Mouse (Mus musculus) cerebellum, postnatal 14 days (tissue): ENCODE measurements at regions not wholly inside any gene's neighbourhood (a gene's known extent, or its start where the extent isn't known, plus 50 kb on each side); places are given as distances from the start of the nearest gene placed in this dataset.

Experiments
- DNase-seq, 2 experiments: peaks; one replicate each; pipeline ENCODE4 v3.0.0; 2021; ENCODE audit warnings: mixed read lengths in 2 of 2

GRCm38 (mm10) chr12:79941828-79942227, 171.0 kb downstream of the Zfp36l1 start:
- DNase-seq: no peak

GRCm38 (mm10) chr12:79939436-79939835, 173.4 kb downstream of the Zfp36l1 start:
- DNase-seq: no peak

DNA sequence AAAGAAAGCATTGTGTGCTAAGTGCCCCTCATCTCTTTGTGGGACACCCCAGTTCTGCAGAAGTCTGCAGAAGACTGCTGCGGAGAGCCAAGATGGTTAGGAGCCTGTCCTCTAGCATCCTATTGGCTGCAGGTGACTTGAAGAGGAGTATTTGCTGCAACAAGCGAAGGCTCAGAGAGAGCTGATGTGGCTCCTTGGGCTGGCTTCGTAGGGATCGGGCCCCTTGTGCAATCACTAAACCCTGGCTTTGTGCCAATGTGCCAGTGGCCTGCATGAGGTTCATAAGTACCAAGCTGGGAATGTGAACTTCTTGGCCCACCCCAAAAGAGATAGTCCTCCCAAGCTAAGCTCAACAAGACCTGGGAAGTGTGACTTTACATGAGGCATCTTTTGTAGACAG, 174.9 kb downstream of the Zfp36l1 start:
- no peak for DNase-seq

DNA sequence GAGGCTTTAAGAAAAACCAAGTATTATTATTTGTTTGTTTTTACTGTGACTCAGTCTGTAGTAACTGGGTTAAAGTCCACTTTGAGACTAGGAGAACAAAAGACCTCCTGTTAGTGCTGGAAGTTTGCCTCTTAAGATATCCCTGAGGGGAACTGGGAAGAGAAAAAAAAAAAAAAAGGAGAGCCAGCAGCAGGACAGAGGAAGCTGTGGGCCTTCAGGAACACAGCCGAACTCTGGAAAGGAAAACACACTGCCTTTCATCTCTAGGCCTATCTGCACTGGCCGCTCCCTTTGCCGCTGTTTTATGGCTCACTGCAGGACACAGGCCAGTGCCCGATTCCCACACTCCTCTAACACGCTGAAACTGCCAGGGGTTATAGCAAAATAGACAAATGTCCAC, 176.1 kb downstream of the Zfp36l1 start:
- no peak for DNase-seq

DNA sequence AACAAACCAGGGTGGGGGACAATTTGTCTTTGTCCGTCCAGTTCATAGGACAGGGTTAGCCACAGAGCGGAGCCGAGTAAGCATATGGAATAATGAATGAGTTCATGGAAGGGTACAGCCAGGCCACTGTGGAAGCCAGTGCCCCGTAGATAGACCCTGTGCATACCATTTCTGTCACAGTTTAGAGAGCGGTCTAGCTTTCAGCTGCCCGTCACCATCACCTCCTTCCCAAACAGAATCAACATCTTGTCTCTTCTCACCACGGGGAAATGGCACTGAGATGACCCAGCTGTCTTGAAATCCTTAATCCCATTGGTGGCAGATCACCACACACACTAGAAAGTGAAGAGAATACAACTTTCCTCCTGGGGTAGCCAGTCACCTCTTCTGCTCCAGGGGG, 178.7 kb downstream of the Zfp36l1 start:
- no peak for DNase-seq

- DNase-seq: no peak
Measured at GRCm38 (mm10) chr12:79932905-79933304, 179.9 kb downstream of the Zfp36l1 start.

GRCm38 (mm10) chr12:79931455-79931854, 181.4 kb downstream of the Zfp36l1 start:
- no peak for DNase-seq

DNA sequence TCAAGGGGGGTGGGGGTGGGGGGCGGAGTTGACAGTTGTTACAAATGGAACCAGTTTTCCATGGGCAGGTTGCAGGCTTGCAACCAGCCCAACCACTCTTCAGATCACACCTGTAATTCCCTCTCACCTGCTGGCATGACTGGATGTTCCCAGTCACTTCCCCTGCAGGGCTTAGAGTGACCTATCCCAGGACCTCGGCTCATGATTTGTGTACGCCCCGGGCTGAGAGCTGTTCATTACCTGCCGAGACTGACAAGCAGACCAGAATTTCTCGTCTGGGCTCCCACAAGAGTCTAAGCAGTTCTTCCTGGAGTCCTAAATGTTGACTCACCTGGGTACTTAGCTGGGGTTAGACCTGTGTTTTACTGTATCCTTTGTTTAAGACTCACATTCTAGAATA, 183.0 kb downstream of the Zfp36l1 start:
- DNase-seq: no peak

GRCm38 (mm10) chr12:79928739-79929380, 184.0 kb downstream of the Zfp36l1 start:
- DNase-seq: no peak

- DNase-seq: no peak
Measured at GRCm38 (mm10) chr12:79928298-79928697, 184.5 kb downstream of the Zfp36l1 start.

- peak in 1 of 2 experiments; percentile 39 for DNase-seq
Measured at GRCm38 (mm10) chr12:79925704-79926588, 186.9 kb downstream of the Zfp36l1 start.

DNA sequence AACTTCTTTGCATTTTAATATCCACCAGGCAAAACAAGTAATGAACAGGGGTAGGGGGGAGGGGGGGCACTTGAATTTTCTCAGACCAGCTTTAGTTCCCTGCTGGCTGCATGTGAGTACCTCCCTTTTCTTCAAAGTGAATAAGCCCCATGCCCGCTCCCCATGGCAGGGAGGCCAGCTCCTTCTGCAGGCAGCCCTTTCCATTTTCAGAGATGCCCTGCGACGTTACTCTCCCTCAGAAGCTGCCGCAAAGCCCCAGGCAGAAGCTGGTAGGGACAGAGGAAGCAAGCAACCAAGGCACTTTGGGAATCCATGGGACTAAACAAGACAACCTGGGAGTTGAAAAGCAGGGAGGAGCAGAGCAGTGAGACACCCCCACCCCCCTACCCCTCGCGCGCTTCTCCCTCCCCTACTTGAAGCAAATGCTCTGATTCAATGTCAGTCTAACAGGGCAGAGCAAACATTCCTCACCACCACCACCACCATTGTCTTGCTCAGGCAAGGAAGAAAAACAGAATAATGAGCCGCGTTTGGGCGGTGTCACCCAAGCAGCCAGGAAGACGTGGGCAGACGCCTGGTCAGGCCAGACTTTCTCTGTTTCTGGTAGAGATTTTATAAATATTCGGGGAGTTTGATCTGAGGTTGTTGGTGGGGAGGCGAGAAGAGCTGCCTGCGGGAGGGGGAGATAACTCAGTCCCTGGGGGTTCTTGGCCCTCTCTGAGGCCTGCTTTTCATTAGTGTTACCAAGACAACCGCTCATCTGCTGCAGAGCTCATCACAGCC, 187.7 kb downstream of the Zfp36l1 start:
- DNase-seq: no peak

GRCm38 (mm10) chr12:79923811-79924210, 189.0 kb downstream of the Zfp36l1 start:
- DNase-seq: no peak

DNA sequence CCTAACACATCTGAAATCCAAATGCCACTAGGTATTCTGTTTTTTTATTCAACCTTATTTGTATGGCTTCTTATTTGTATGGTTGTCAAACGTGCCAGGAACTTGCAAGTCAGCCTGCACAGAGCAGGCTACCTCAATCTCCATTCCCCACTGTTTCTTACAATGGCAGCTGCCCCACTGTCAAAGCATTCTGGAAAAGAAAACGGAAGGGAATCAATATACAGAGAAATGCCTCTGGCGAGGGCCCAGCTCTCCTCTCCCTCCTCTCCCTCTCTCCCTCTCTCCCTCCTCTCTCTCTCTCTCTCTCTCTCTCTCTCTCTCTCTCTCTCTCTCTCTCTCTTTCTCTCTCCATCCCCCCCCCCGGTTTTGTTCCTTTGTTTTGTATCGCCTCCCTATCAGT, 191.0 kb downstream of the Zfp36l1 start:
- DNase-seq: no peak

DNA sequence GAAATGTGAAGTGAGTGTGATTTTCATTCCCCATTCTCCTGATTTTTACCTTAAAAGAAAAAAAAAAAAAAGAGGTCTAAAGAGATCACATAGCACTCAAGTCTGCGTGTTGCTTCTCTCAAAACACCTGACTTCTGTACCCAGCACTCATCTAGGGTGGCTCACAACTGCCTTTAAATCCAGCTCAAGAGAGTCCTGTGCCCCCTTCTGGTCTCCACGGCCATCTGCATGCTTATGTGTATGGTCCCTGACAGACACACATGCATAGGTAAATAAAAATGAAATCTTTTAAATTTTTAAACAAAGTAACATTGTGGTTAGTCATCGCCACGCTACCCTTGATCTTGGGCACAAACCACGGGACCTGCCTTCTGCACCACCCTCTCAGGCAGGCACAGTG, 193.8 kb downstream of the Zfp36l1 start:
- no peak for DNase-seq

DNA sequence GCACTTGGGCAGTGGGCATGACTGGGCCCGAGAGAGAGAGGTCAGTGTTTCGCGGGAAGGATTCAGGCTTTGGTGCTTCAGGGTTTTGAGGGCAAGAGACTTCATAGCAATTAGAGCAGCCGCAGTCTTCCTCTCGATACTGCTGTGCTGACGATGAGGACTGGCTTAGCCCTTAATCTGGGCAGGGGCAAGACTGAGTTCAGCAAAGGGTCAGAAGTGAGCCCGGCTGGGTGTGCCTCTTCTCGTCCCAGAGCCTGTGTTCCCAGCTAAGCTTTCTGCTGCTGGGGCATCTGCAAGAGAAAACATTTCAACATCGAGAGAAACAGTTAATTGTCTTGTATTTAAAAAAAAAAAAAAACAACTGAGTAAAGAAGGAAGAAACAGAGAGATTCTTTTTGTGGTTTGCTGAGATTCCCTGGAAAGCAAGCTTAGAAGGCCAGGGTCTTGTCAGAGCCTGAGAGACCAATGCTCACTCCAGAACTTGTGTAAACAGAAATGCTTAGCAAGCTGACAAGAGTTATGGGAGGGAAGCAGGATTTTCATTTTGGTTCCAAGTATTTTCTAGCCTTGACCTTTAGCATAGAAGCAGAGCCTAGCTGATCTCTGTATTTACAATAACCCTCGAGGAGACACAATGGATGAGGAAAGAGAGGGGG, 195.1 kb downstream of the Zfp36l1 start:
- DNase-seq: no peak

- DNase-seq: no peak
Measured at GRCm38 (mm10) chr12:79916896-79917633, 195.7 kb downstream of the Zfp36l1 start.

- no peak for DNase-seq
Measured at GRCm38 (mm10) chr12:79913898-79914297, 198.9 kb downstream of the Zfp36l1 start.

GRCm38 (mm10) chr12:79912281-79913063, 200.3 kb downstream of the Zfp36l1 start:
- no peak for DNase-seq

- peak; percentile 30 to 51 for DNase-seq
Measured at GRCm38 (mm10) chr12:79910884-79911759, 201.7 kb downstream of the Zfp36l1 start.
